Mouse (Mus musculus) limb, embryonic 14.5 days (tissue): ENCODE results near the gene Lhfp. TPM values are rescaled to one million over a fixed set of nuclear protein-coding genes. Genes with fewer than 3 reads are reported as not detected.
"Not testable (repeated sequence)": the region's sequence is repeated elsewhere in the genome, so short reads cannot be mapped to it uniquely, and the experiment has no call there.

Source experiments
- ATAC-seq: fragments of 200-750 bp; cut with Nextera tagmentation; 2 replicates; pipeline ENCODE4 v1.8.0; 2017; ENCODE audit warnings: low read depth, moderate number of reproducible peaks, moderate TSS enrichment; ENCODE audit not compliant: low FRiP score
- DNase-seq: peaks from one replicate; pipeline ENCODE4 v3.0.0-alpha.2; 2015; ENCODE audit warnings: low spot score
- H3K27ac ChIP-seq: fragments of 300-500 bp; sonication (generic); replicated peaks from 2 replicates; pipeline ENCODE4 v1.5.1; 2014; ENCODE audit warnings: low read depth, mild to moderate bottlenecking, low read length, moderate library complexity, mixed read lengths
- H3K27me3 ChIP-seq: fragments of 300-500 bp; sonication (generic); 2 replicates; pipeline ENCODE4 v1.6.1; 2014; ENCODE audit warnings: low read length, mixed read lengths; ENCODE audit not compliant: control insufficient read depth, insufficient read depth
- H3K36me3 ChIP-seq: fragments of 300-500 bp; sonication (generic); 2 replicates; pipeline ENCODE4 v1.6.1; 2014; ENCODE audit warnings: mild to moderate bottlenecking, low read length, moderate library complexity, mixed read lengths; ENCODE audit not compliant: control insufficient read depth, insufficient read depth
- H3K4me1 ChIP-seq: fragments of 300-500 bp; sonication (generic); 2 replicates; pipeline ENCODE4 v1.6.1; 2014; ENCODE audit warnings: antibody characterized with exemption, low read length, mixed read lengths; ENCODE audit not compliant: control insufficient read depth, insufficient read depth
- H3K4me2 ChIP-seq: fragments of 300-500 bp; sonication (generic); replicated peaks from 2 replicates; pipeline ENCODE4 v1.6.1; 2014; ENCODE audit warnings: low read depth, mild to moderate bottlenecking, low read length, moderate library complexity; ENCODE audit not compliant: severe bottlenecking
- H3K4me3 ChIP-seq: fragments of 300-500 bp; sonication (generic); replicated peaks from 2 replicates; pipeline ENCODE4 v1.5.1; 2014; ENCODE audit warnings: low read length
- H3K9ac ChIP-seq: fragments of 300-500 bp; sonication (generic); 2 replicates; pipeline ENCODE4 v1.6.1; 2014; ENCODE audit warnings: mild to moderate bottlenecking, low read depth, low read length, moderate library complexity; ENCODE audit not compliant: severe bottlenecking
- H3K9me3 ChIP-seq: fragments of 300-500 bp; sonication (generic); 2 replicates; pipeline ENCODE4 v1.6.1; 2016; ENCODE audit warnings: low read length; ENCODE audit not compliant: control insufficient read depth
- POLR2A ChIP-seq: fragments of 200-500 bp; IDR thresholded peaks from 2 replicates; pipeline ENCODE4 v1.8.0; 2012; ENCODE audit warnings: inconsistent platforms, mild to moderate bottlenecking, moderate library complexity, borderline replicate concordance; ENCODE audit not compliant: insufficient read depth, insufficient read length; ENCODE audit errors: extremely low read depth
- WGBS: fragments of 180-500 bp; shearing (Covaris S2); extraction: QIAGEN DNeasy Blood & Tissue Kit; methylation state at CpG from one replicate; pipeline ENCODE4 v1.1.7; 2014; 5-methylcytosine and 5-hydroxymethylcytosine counted together
- polyA plus RNA-seq, 2 experiments: library from polyadenylated mRNA; depleted of rRNA in 1 of 2; stranded (reverse) in 1 of 2; unstranded in 1 of 2; fragments of >200 nt; fragmentation: Nextera tagmentation in 1 of 2; extraction: Ambion mirVana in 1 of 2; gene quantifications; 2 replicates each; pipeline versions ENCODE4 v1.2.1 to v1.2.3; 2012 to 2014

Lhfp gene
- polyA plus RNA-seq, 2 experiments, result 83.3 to 94.0 TPM

DNA sequence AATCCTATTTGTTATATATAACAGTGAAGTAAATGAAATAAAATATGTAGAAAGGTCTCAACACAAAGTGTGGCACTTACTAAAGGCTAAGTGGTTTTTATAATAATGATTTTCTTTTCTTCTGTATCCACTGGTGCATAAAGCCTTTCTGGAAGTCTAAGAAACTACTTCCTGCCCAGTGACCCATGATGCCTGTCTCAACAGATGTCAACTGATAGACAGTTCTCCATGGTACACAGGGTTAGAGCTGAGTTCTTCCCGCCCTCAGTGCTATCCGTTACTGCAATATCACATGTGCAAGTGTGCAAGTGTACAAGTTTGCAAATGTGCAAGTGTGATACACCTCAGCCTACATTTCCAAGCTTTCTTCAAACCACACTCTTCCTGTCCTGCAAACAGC lies 236.7 kb downstream of the Lhfp start:
- Histone ChIP-seq H3K27ac (no peak overlapping the region), H3K9me3 (no peaks in the 10 kb centered on the region), H3K4me1 (no peaks in the 10 kb centered on the region), H3K9ac (no peak overlapping the region), H3K36me3 (no peaks in the 10 kb centered on the region), H3K4me3 (no peak overlapping the region), H3K4me2 (no peak overlapping the region), H3K27me3 (no peaks in the 10 kb centered on the region)
- DNase-seq, result no peak
- ATAC-seq, result no peak
- no peak for TF ChIP-seq POLR2A
- 91% methylated on average over 2 of the region's 2 CpGs for WGBS

DNA sequence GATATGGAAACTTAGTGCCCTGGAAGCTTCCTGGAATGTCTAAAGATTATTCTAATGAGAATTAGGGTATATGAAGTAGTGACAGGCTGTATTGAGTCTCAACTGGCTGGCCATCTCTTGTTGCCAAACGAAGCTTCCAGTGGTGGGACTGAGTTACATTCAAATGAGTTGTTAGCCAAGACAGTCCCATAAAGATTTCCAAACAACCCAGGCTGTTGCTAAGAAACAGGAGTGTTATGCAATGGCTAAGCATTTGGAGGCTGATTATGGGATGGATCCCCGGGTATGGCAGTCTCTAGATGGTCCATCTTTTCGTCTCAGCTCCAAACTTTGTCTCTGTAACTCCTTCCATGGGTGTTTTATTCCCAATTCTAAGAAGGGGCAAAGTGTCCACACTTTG lies 240.7 kb downstream of the Lhfp start:
- 87% methylated on average over 3 of the region's 3 CpGs for WGBS
- H3K36me3 ChIP-seq, H3K9me3 ChIP-seq, ATAC-seq, H3K4me2 ChIP-seq, H3K27me3 ChIP-seq, H3K4me3 ChIP-seq, H3K4me1 ChIP-seq, H3K9ac ChIP-seq, H3K27ac ChIP-seq, DNase-seq: not testable (repeated sequence)

- no peak overlapping the region for H3K9ac ChIP-seq
- 77% methylated on average over 5 of the region's 5 CpGs for WGBS
- no peak overlapping the region for H3K4me3 ChIP-seq
- no peaks in the 10 kb centered on the region for H3K27me3 ChIP-seq
- H3K27ac ChIP-seq, result no peak overlapping the region
- no peaks in the 10 kb centered on the region for H3K4me1 ChIP-seq
- no peak for TF ChIP-seq POLR2A
- H3K9me3 ChIP-seq, result peaks cover 8% of the 10 kb centered on the region; the same call in 1 of the 2 replicates
- no peak overlapping the region for H3K4me2 ChIP-seq
- no peak for ATAC-seq
- DNase-seq, result no peak
- no peaks in the 10 kb centered on the region for H3K36me3 ChIP-seq
These were observed 242.7 kb downstream of the Lhfp start for GRCm38 (mm10) chr3:53284023-53284422.

DNA sequence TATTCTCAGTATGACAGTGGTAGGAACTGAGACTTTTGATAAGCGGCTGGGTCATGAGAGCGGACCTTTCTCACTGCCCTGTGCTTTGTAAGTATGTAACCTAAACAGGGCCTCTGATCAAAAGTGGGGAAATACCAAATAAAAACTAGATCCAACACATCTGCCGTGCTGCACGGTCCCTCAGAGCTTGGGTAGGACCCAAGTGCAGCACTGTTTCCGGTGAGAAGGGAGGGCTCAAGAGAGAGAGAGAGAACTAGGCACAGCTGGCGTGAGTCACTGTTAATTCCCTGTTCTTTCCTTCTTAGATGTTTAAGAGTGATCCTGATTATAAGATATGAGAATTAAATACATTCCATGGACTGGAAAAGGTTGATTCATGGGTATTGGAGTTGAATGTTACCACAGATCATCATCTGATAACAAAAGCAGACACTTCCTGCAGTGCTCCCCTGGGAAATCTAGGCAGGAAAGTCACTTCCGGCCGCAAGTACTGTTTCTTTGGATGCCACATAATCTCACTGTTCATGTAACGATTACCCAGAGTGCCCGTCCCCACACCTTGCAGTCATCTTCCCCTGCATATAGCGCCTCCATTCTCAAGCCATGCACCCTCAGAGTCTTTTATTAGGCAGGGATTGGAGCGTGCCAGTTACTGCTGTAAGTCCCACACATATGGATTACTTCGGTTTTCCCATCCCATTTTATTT lies 243.3 kb downstream of the Lhfp start:
- no peak for ATAC-seq
- Histone ChIP-seq H3K9ac (no peak overlapping the region), H3K36me3 (no peaks in the 10 kb centered on the region), H3K4me3 (no peak overlapping the region), H3K27me3 (no peaks in the 10 kb centered on the region), H3K27ac (no peak overlapping the region), H3K4me2 (no peak overlapping the region), H3K9me3 (peaks cover 8% of the 10 kb centered on the region; the same call in 1 of the 2 replicates), H3K4me1 (peaks cover under 1% of the 10 kb centered on the region; the same call in 1 of the 2 replicates)
- 61% methylated on average over 13 of the region's 13 CpGs for WGBS
- no peak for TF ChIP-seq POLR2A
- no peak for DNase-seq

- no peaks in the 10 kb centered on the region for H3K36me3 ChIP-seq
- peaks cover 3% of the 10 kb centered on the region; the same call in 1 of the 2 replicates for H3K4me1 ChIP-seq
- WGBS, result 50% methylated on average over 9 of the region's 9 CpGs
- H3K9me3 ChIP-seq, result peaks cover 4% of the 10 kb centered on the region; the same call in 1 of the 2 replicates
- DNase-seq (no peak), ATAC-seq (no peak)
- H3K4me3 ChIP-seq, result no peak overlapping the region
- H3K27me3 ChIP-seq, result no peaks in the 10 kb centered on the region
- no peak overlapping the region for H3K4me2 ChIP-seq
- no peak for TF ChIP-seq POLR2A
- no peak overlapping the region for H3K27ac ChIP-seq
- H3K9ac ChIP-seq, result no peak overlapping the region
These were observed 247.3 kb downstream of the Lhfp start for GRCm38 (mm10) chr3:53288662-53289061.
